24 mouse cellular contexts compared by ENCODE assay signal in the genomic region with DNA sequence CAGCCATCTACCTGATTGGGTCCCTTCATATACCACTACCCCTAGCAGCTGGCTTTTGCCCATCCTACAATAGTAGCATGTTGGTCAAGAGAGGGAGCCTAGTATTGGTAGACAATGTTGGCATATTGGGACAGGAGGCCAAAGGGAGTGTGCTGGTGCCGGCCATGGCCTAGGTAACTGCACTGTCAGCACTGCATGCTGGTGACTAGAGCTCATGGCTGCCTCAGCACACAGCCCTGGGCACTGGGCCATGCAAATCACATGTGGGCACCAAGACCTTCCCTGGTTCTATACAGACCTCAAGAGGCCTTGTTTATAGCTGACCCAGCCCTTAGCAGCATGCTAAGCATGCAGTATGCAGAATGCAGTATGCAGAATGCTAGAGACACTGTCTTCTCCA. TPM values are rescaled to one million over a fixed set of nuclear protein-coding genes. Genes with fewer than 3 reads are reported as not detected.
A peak's percentile ranks its signal among the peaks of the same experiment; 100 is the strongest.
DNase-seq lines count a peak whose midpoint lies in the region; ATAC-seq and TF ChIP-seq lines count a peak whose summit lies in the region.
"Had no signal": no experiment of that assay in that cellular context is flagged by ENCODE, and none has a peak within 500 bp of the region (broad histone marks: within the 10 kb centered on the region; RNA-seq: fewer than 3 reads in every experiment).

No protein-coding gene starts in this region.

- H3K4me2 ChIP-seq in hindbrain, embryonic 16.5 days (ENCODE audit: low read length): no peak overlapping the region
- H3K4me2 ChIP-seq in hindbrain, postnatal 0 days (ENCODE audit: low read depth, low read length): no peak overlapping the region
- no peak overlapping the region for H3K4me2 ChIP-seq in limb, embryonic 13.5 days (replicated peaks)
- H3K4me2 ChIP-seq in myocyte (ENCODE audit: low read depth): no peak overlapping the region
- H3K4me2 ChIP-seq: heart, embryonic 13.5 days; midbrain, embryonic 13.5 days; neural tube, embryonic 12.5 days had no signal

- TF ChIP-seq POLR2A in myocyte (IDR thresholded peaks at IDR 0.05; ENCODE audit: insufficient read length, low read depth): no peak

- 89% methylated on average over 1 of the region's 1 CpGs for WGBS in hindbrain, embryonic 16.5 days
- 89% methylated on average over 1 of the region's 1 CpGs for WGBS in hindbrain, postnatal 0 days
- WGBS in limb, embryonic 13.5 days: 72% methylated on average over 1 of the region's 1 CpGs
- WGBS in limb, embryonic 10.5 days: 86% methylated on average over 1 of the region's 1 CpGs

- no peaks in the 10 kb centered on the region for H3K27me3 ChIP-seq in hindbrain, embryonic 16.5 days (replicated peaks; ENCODE audit: control insufficient read depth, insufficient read depth, low read length)
- no peaks in the 10 kb centered on the region for H3K27me3 ChIP-seq in hindbrain, postnatal 0 days (ENCODE audit: insufficient read depth, low read length)
- H3K27me3 ChIP-seq in limb, embryonic 13.5 days: no peaks in the 10 kb centered on the region
- no peaks in the 10 kb centered on the region for H3K27me3 ChIP-seq in limb, embryonic 10.5 days (ENCODE audit: low read depth, poor library complexity, severe bottlenecking)
- H3K27me3 ChIP-seq in myocyte (ENCODE audit: control insufficient read depth, insufficient read depth, insufficient read length): no peaks in the 10 kb centered on the region
- H3K27me3 ChIP-seq: heart, embryonic 13.5 days; midbrain, embryonic 13.5 days; neural tube, embryonic 12.5 days had no signal

- no peaks in the 10 kb centered on the region for H3K9me3 ChIP-seq in hindbrain, embryonic 16.5 days (ENCODE audit: control insufficient read depth, low read length)
- H3K9me3 ChIP-seq in hindbrain, postnatal 0 days (ENCODE audit: low read length): no peaks in the 10 kb centered on the region
- H3K9me3 ChIP-seq in limb, embryonic 13.5 days: no peaks in the 10 kb centered on the region
- no peaks in the 10 kb centered on the region for H3K9me3 ChIP-seq in limb, embryonic 10.5 days (replicated peaks)
- H3K9me3 ChIP-seq: embryonic facial prominence, embryonic 10.5 days; forebrain, embryonic 10.5 days; heart, embryonic 13.5 days; midbrain, embryonic 13.5 days; neural tube, embryonic 12.5 days had no signal

- H3K4me3 ChIP-seq in hindbrain, embryonic 16.5 days (ENCODE audit: low read length): no peak overlapping the region
- no peak overlapping the region for H3K4me3 ChIP-seq in hindbrain, postnatal 0 days (ENCODE audit: low read length)
- no peak overlapping the region for H3K4me3 ChIP-seq in limb, embryonic 13.5 days
- H3K4me3 ChIP-seq in limb, embryonic 10.5 days: no peak overlapping the region
- H3K4me3 ChIP-seq in myocyte: no peak overlapping the region
- H3K4me3 ChIP-seq: embryonic facial prominence, embryonic 10.5 days; forebrain, embryonic 10.5 days; heart, embryonic 13.5 days; midbrain, embryonic 13.5 days; neural tube, embryonic 12.5 days had no signal

- peak; percentile 16; the same call in 1 of the 2 replicates for ATAC-seq in hindbrain, embryonic 16.5 days
- no peak for ATAC-seq in hindbrain, postnatal 0 days
- no peak for ATAC-seq in limb, embryonic 13.5 days (ENCODE audit: low FRiP score, low read depth)
- ATAC-seq: forebrain, embryonic 16.5 days; inflammation-experienced regulatory T-cells, adult 6 months had no signal

- H3K79me2 ChIP-seq in myocyte (ENCODE audit: control insufficient read depth, insufficient read depth): no peaks in the 10 kb centered on the region

- DNase-seq in hindbrain, postnatal 0 days (ENCODE audit: low spot score): no peak
- DNase-seq in limb, embryonic 10.5 days (ENCODE audit: low spot score): no peak
- DNase-seq in kidney, postnatal 25 days: peak; percentile 43 to 61
- DNase-seq in yolk sac, embryonic 10.5 days (ENCODE audit: low spot score): no peak
- DNase-seq: adrenal gland, adult 2 months; cerebellum, adult 11 months; cerebellum, postnatal 10 days; gastrocnemius, postnatal 25 days; heart, postnatal 4 days; left cerebral cortex, postnatal 4 days; lung, adult 18-20 months; lung, postnatal 10 days; right cerebral cortex, postnatal 4 days; thymus, postnatal 14 days had no signal

- H3K9ac ChIP-seq in hindbrain, embryonic 16.5 days (ENCODE audit: low read depth, low read length): no peak overlapping the region
- no peak overlapping the region for H3K9ac ChIP-seq in hindbrain, postnatal 0 days (replicated peaks; ENCODE audit: low read length)
- H3K9ac ChIP-seq in limb, embryonic 13.5 days: 0 out of 2 replicates have a peak overlapping the region, but pooled peaks have one; percentile 25
- H3K9ac ChIP-seq: heart, embryonic 13.5 days; midbrain, embryonic 13.5 days; neural tube, embryonic 12.5 days had no signal

- no peaks in the 10 kb centered on the region for H3K4me1 ChIP-seq in hindbrain, embryonic 16.5 days (ENCODE audit: control insufficient read depth, insufficient read depth, low read depth, low read length)
- H3K4me1 ChIP-seq in hindbrain, postnatal 0 days (ENCODE audit: insufficient read depth, low read length): no peaks in the 10 kb centered on the region
- no peaks in the 10 kb centered on the region for H3K4me1 ChIP-seq in limb, embryonic 13.5 days
- 0 out of 2 replicates have a peak, but pooled peaks cover 3% of the 10 kb centered on the region for H3K4me1 ChIP-seq in limb, embryonic 10.5 days
- H3K4me1 ChIP-seq: embryonic facial prominence, embryonic 10.5 days; forebrain, embryonic 10.5 days; heart, embryonic 13.5 days; midbrain, embryonic 13.5 days; neural tube, embryonic 12.5 days had no signal

- H3K36me3 ChIP-seq in hindbrain, embryonic 16.5 days (ENCODE audit: control insufficient read depth, insufficient read depth, low read length): peaks cover 2% of the 10 kb centered on the region
- H3K36me3 ChIP-seq in hindbrain, postnatal 0 days (ENCODE audit: insufficient read depth, low read length): peaks cover 12% of the 10 kb centered on the region; the same call in 1 of the 2 replicates
- peaks cover 22% of the 10 kb centered on the region for H3K36me3 ChIP-seq in limb, embryonic 13.5 days
- peaks cover 6% of the 10 kb centered on the region for H3K36me3 ChIP-seq in limb, embryonic 10.5 days
- H3K36me3 ChIP-seq in myocyte (ENCODE audit: control insufficient read depth, insufficient read depth): no peaks in the 10 kb centered on the region

- H3ac ChIP-seq in myocyte (ENCODE audit: control insufficient read depth, insufficient read length): no peak overlapping the region

- H3K27ac ChIP-seq in hindbrain, embryonic 16.5 days (ENCODE audit: low read depth, low read length): no peak overlapping the region
- no peak overlapping the region for H3K27ac ChIP-seq in hindbrain, postnatal 0 days
- H3K27ac ChIP-seq in limb, embryonic 13.5 days: no peak overlapping the region
- no peak overlapping the region for H3K27ac ChIP-seq in limb, embryonic 10.5 days
- H3K27ac ChIP-seq: embryonic facial prominence, embryonic 10.5 days; forebrain, embryonic 10.5 days; heart, embryonic 13.5 days; midbrain, embryonic 13.5 days; neural tube, embryonic 12.5 days had no signal

- TF ChIP-seq CTCF in hindbrain, postnatal 0 days (IDR thresholded peaks at IDR 0.05; ENCODE audit: low read depth): no peak

TF ChIP-seq in myocyte, 11 proteins besides CTCF, POLR2A, EP300 and RAD21:
- TF ChIP-seq POLR2AphosphoS2 (IDR thresholded peaks at IDR 0.05; ENCODE audit: insufficient read length, low read depth) (peak; percentile 82), TCF3 (IDR thresholded peaks at IDR 0.05; ENCODE audit: insufficient read length, low read depth) (no peak)
TF ChIP-seq in myocyte: peak in this region for 1.

RNA-seq across cellular contexts. Expression of gene Hmox1, which starts 23.1 kb away (rescaled TPM):
- 15.8 and 17.3 TPM in 2 replicates for polyA plus RNA-seq in hindbrain, embryonic 16.5 days (2015; fragmentation: Nextera tagmentation; extraction: Ambion mirVana)
- total RNA-seq in hindbrain, postnatal 0 days (2014; rRNA removed): 12.1 and 14.6 TPM in 2 replicates
- polyA plus RNA-seq in hindbrain, postnatal 0 days (2015; fragmentation: Nextera tagmentation; extraction: Ambion mirVana): 16.2 and 21.3 TPM in 2 replicates
- polyA plus RNA-seq in limb, embryonic 13.5 days (2015; fragmentation: Nextera tagmentation; extraction: Ambion mirVana): 30.6 and 32.0 TPM in 2 replicates
- polyA plus RNA-seq in limb, embryonic 10.5 days (2016; fragmentation: Nextera tagmentation; extraction: Ambion mirVana): 18.5 and 22.9 TPM in 2 replicates
- polyA plus RNA-seq in myocyte (2012; fragmentation: generic; extraction: Trizol): 89.7 TPM

RNA-seq across cellular contexts. Expression of gene Tom1, which starts 36.8 kb away (rescaled TPM):
- polyA plus RNA-seq in hindbrain, embryonic 16.5 days (2015; fragmentation: Nextera tagmentation; extraction: Ambion mirVana): 40.7 and 45.9 TPM in 2 replicates
- total RNA-seq in hindbrain, postnatal 0 days (2014; rRNA removed): 45.9 and 55.0 TPM in 2 replicates
- 48.2 and 49.2 TPM in 2 replicates for polyA plus RNA-seq in hindbrain, postnatal 0 days (2015; fragmentation: Nextera tagmentation; extraction: Ambion mirVana)
- polyA plus RNA-seq in limb, embryonic 13.5 days (2015; fragmentation: Nextera tagmentation; extraction: Ambion mirVana): 31.8 and 34.5 TPM in 2 replicates
- 33.5 and 36.5 TPM in 2 replicates for polyA plus RNA-seq in limb, embryonic 10.5 days (2016; fragmentation: Nextera tagmentation; extraction: Ambion mirVana)
- 84.2 TPM for polyA plus RNA-seq in myocyte (2012; fragmentation: generic; extraction: Trizol)

RNA-seq across cellular contexts. Expression of gene Mcm5, which starts 39.1 kb away (rescaled TPM):
- polyA plus RNA-seq in hindbrain, embryonic 16.5 days (2015; fragmentation: Nextera tagmentation; extraction: Ambion mirVana): 32.8 and 40.2 TPM in 2 replicates
- 41.0 and 43.0 TPM in 2 replicates for total RNA-seq in hindbrain, postnatal 0 days (2014; rRNA removed)
- 27.7 and 28.4 TPM in 2 replicates for polyA plus RNA-seq in hindbrain, postnatal 0 days (2015; fragmentation: Nextera tagmentation; extraction: Ambion mirVana)
- 182 and 186 TPM in 2 replicates for polyA plus RNA-seq in limb, embryonic 13.5 days (2015; fragmentation: Nextera tagmentation; extraction: Ambion mirVana)
- 364 and 378 TPM in 2 replicates for polyA plus RNA-seq in limb, embryonic 10.5 days (2016; fragmentation: Nextera tagmentation; extraction: Ambion mirVana)
- 32.3 TPM for polyA plus RNA-seq in myocyte (2012; fragmentation: generic; extraction: Trizol)

Comparison
In these comparisons a context has a peak if more than half of its experiments do, and no peak if none do; other contexts are left out.
1. DNase-seq: peak in kidney, postnatal 25 days (2 of 2); none in hindbrain, postnatal 0 days (single experiment), limb, embryonic 10.5 days (single experiment) and yolk sac, embryonic 10.5 days (single experiment).